In genomic region chr10:117229826-117230225, GRCm38 (mm10) we compare ENCODE assay signal across 10 mouse cellular contexts. TPM values are rescaled to one million over a fixed set of nuclear protein-coding genes. Genes with fewer than 3 reads are reported as not detected.
DNase-seq lines count a peak whose midpoint lies in the region.
"Had no signal": no experiment of that assay in that cellular context is flagged by ENCODE, and none has a peak within 500 bp of the region (broad histone marks: within the 10 kb centered on the region; RNA-seq: fewer than 3 reads in every experiment).

No protein-coding gene starts in this region.

- peak; percentile 80 for DNase-seq in heart, adult 11 months
- DNase-seq in heart, adult 9 months (ENCODE audit: low spot score in 2 of 2): no peak
- peak; percentile 52 for DNase-seq in urinary bladder, postnatal 14 days (ENCODE audit: low spot score)
- DNase-seq in urinary bladder, adult 2 months (ENCODE audit: low spot score): no peak
- peak; percentile 69 to 83 for DNase-seq in kidney, postnatal 4 days
- DNase-seq in right cerebral cortex, adult 18-20 months: no peak
- DNase-seq in gastrocnemius, postnatal 14 days: no peak
- DNase-seq in adrenal gland, postnatal 4 days (ENCODE audit: low spot score in 2 of 2): no peak

- intact Hi-C loops in gastrocnemius, postnatal 14 days (cut with DNase I; ENCODE audit: low total_unique reads): no loop called here

RNA-seq across cellular contexts. Expression of gene Yeats4, which starts 5.5 kb away (rescaled TPM):
- polyA plus RNA-seq in urinary bladder, adult 2 months (2012; rRNA removed): 33.5 and 37.8 TPM in 2 replicates
- 10 to 100 TPM; 16.9 to 18.5 TPM for total RNA-seq in gastrocnemius, postnatal 14 days (2021)
- total RNA-seq in adrenal gland, postnatal 4 days (2021): 10 to 100 TPM; 53.2 to 57.6 TPM

RNA-seq across cellular contexts. Expression of gene 9530003J23Rik, which starts 8.7 kb away (rescaled TPM):
- polyA plus RNA-seq in urinary bladder, adult 2 months (2012; rRNA removed): not detected in 2 replicates
- not detected for total RNA-seq in gastrocnemius, postnatal 14 days (2021)
- not detected for total RNA-seq in adrenal gland, postnatal 4 days (2021)
- total RNA-seq: left cerebral cortex, adult 2 months had no signal
- polyA plus RNA-seq: embryonic facial prominence, embryonic 15.5 days had no signal

RNA-seq across cellular contexts. Expression of gene Lyz2, which starts 52.3 kb away (rescaled TPM):
- 437 and 439 TPM in 2 replicates for polyA plus RNA-seq in urinary bladder, adult 2 months (2012; rRNA removed)
- 10 to 100 TPM; 30.0 to 32.8 TPM for total RNA-seq in gastrocnemius, postnatal 14 days (2021)
- total RNA-seq in adrenal gland, postnatal 4 days (2021): 10 to 100 TPM; 59.8 to 74.8 TPM

Comparison
In these comparisons a context has a peak if more than half of its experiments do, and no peak if none do; other contexts are left out.
1. DNase-seq: peak in heart, adult 11 months (single experiment), urinary bladder, postnatal 14 days (single experiment) and kidney, postnatal 4 days (2 of 2); none in heart, adult 9 months (0 of 2), urinary bladder, adult 2 months (single experiment), right cerebral cortex, adult 18-20 months (single experiment), gastrocnemius, postnatal 14 days (single experiment) and adrenal gland, postnatal 4 days (0 of 2).